Mouse (Mus musculus) heart, adult 2 months (tissue): ENCODE measurements around the gene Camk1d.

Experiments
- CTCF ChIP-seq: fragments of 200-600 bp; IDR thresholded peaks from 2 replicates; pipeline ENCODE4 v1.8.1; 2022; ENCODE audit warnings: antibody characterized with exemption, mild to moderate bottlenecking, moderate library complexity
- EP300 ChIP-seq: fragments of 200-500 bp; IDR thresholded peaks from 2 replicates; pipeline ENCODE4 v1.6.1; 2011; ENCODE audit warnings: low read depth, low read length, control low read depth; ENCODE audit not compliant: insufficient read depth
- POLR2A ChIP-seq: fragments of 200-500 bp; IDR thresholded peaks from 2 replicates; pipeline ENCODE4 v1.6.1; 2011; ENCODE audit warnings: mild to moderate bottlenecking, low read depth, low read length, control low read depth; ENCODE audit not compliant: insufficient read depth

DNA sequence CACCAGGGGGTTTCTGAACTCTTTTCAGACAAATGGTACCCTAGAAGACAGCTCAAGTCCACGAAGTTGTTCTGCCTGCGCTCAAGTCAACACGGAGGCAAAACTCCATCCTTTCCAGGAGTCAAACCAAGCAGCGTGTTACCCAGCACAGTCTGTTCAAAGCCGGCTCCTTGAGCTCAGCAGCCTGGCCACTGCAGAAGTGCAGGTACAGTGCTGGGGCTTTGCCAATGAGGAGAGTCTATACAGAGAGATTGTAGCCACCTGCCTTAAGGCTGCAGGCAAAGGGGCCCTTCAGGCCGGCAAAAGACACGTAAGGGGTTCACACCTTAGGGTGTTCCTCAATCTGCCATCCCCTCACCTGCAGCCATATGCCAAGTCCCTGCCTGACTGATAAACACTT lies 2.1 kb downstream of the Camk1d start:
- no peak for TF ChIP-seq POLR2A
- no peak for TF ChIP-seq CTCF
- TF ChIP-seq EP300, result no peak
